Mouse (Mus musculus) left cerebral cortex, adult 18-20 months (tissue): ENCODE data around the gene Krt79. TPM values are rescaled to one million over a fixed set of nuclear protein-coding genes. Genes with fewer than 3 reads are reported as not detected.

Experiments
- DNase-seq, 2 experiments: peaks; one replicate each; pipeline ENCODE4 v3.0.0; 2021 to 2022; ENCODE audit warnings: low spot score in 2 of 2, mixed read lengths in 1 of 2
- long read RNA-seq, 2 experiments: library from polyadenylated mRNA; stranded (forward); transcript quantifications; one replicate each; pipeline ENCODE4 v2.0.0; 2021
- total RNA-seq, 2 experiments: library from RNA; stranded (reverse); gene quantifications; 2 replicates each; pipeline ENCODE4 v1.2.3; 2021

Krt79 gene
- total RNA-seq = not detected
- long read RNA-seq, experiment 1 = 0 reads
- long read RNA-seq, experiment 2 = 0 reads

- DNase-seq = no peak
Observed at GRCm38 (mm10) chr15:101940274-101940829, at the start of gene Krt79. Gene Krt79, minus strand, starts transcription at chr15:101940324.

- DNase-seq = no peak
Observed at GRCm38 (mm10) chr15:101988714-101989113, 48.6 kb upstream of the Krt79 start.

GRCm38 (mm10) chr15:101988119-101988518 lies 48.0 kb upstream of the Krt79 start:
- DNase-seq = peak; percentile 85 to 91

- DNase-seq = no peak
Observed at GRCm38 (mm10) chr15:101984746-101985145, 44.6 kb upstream of the Krt79 start.

- peak; percentile 92 to 95 for DNase-seq
Observed at GRCm38 (mm10) chr15:101983949-101984601, 44.0 kb upstream of the Krt79 start.

- DNase-seq = no peak
Observed at GRCm38 (mm10) chr15:101983315-101983948, 43.3 kb upstream of the Krt79 start.

GRCm38 (mm10) chr15:101980849-101981248 lies 40.7 kb upstream of the Krt79 start:
- DNase-seq = no peak

- peak; percentile 83 to 85 for DNase-seq
Observed at GRCm38 (mm10) chr15:101977043-101977726, 37.1 kb upstream of the Krt79 start.

GRCm38 (mm10) chr15:101976641-101977040 lies 36.5 kb upstream of the Krt79 start:
- DNase-seq = no peak

GRCm38 (mm10) chr15:101976023-101976422 lies 35.9 kb upstream of the Krt79 start:
- no peak for DNase-seq

- no peak for DNase-seq
Observed at GRCm38 (mm10) chr15:101974083-101974845, 34.1 kb upstream of the Krt79 start.

GRCm38 (mm10) chr15:101973414-101974077 lies 33.4 kb upstream of the Krt79 start:
- DNase-seq = peak; percentile 93 to 99

- DNase-seq = peak in 1 of 2 experiments; percentile 43
Observed at GRCm38 (mm10) chr15:101970536-101970935, 30.4 kb upstream of the Krt79 start.

- DNase-seq = no peak
Observed at GRCm38 (mm10) chr15:101966808-101967207, 26.7 kb upstream of the Krt79 start.

- no peak for DNase-seq
Observed at GRCm38 (mm10) chr15:101958891-101959290, 18.8 kb upstream of the Krt79 start.

- no peak for DNase-seq
Observed at GRCm38 (mm10) chr15:101954187-101954586, 14.1 kb upstream of the Krt79 start, which contains the start of gene Krt78. Gene Krt78, minus strand, starts transcription at chr15:101954287.

- no peak for DNase-seq
Observed at GRCm38 (mm10) chr15:101952733-101953474, 12.8 kb upstream of the Krt79 start.

- DNase-seq = no peak
Observed at GRCm38 (mm10) chr15:101945430-101945829, 5.3 kb upstream of the Krt79 start.

GRCm38 (mm10) chr15:101941948-101942347 lies 1.8 kb upstream of the Krt79 start:
- DNase-seq = peak in 1 of 2 experiments; percentile 6
